Mouse (Mus musculus) kidney, adult 2 months (tissue): Measurements from ENCODE around the gene Per1. TPM values are rescaled to one million over a fixed set of nuclear protein-coding genes. Genes with fewer than 3 reads are reported as not detected.
A peak's percentile ranks its signal among the peaks of the same experiment; 100 is the strongest.

Experiments used
- DNase-seq: peaks from one replicate; pipeline ENCODE4 v3.0.0; 2021
- H3K27ac ChIP-seq: fragments of 200-500 bp; 2 replicates; pipeline ENCODE4 v1.5.1; 2012; ENCODE audit warnings: low read depth, low read length, control low read depth, inconsistent platforms; ENCODE audit not compliant: insufficient read depth
- H3K27me3 ChIP-seq: fragments of 200-500 bp; replicated peaks from 2 replicates; pipeline ENCODE4 v1.6.1; 2012; ENCODE audit warnings: mild to moderate bottlenecking, moderate library complexity, low read length, inconsistent platforms; ENCODE audit not compliant: control insufficient read depth, insufficient read depth
- H3K36me3 ChIP-seq: fragments of 200-500 bp; 2 replicates; pipeline ENCODE4 v1.6.1; 2012; ENCODE audit warnings: mild to moderate bottlenecking, moderate library complexity, low read length, inconsistent platforms; ENCODE audit not compliant: control insufficient read depth, insufficient read depth
- H3K4me1 ChIP-seq: fragments of 200-500 bp; 2 replicates; pipeline ENCODE4 v1.6.1; 2011; ENCODE audit warnings: low read length; ENCODE audit not compliant: control insufficient read depth, insufficient read depth
- H3K4me3 ChIP-seq: fragments of 200-500 bp; 2 replicates; pipeline ENCODE4 v1.5.1; 2011; ENCODE audit warnings: mild to moderate bottlenecking, low read depth, low read length, control low read depth; ENCODE audit not compliant: insufficient read depth
- CTCF ChIP-seq: fragments of 200-500 bp; conservative IDR thresholded peaks from 2 replicates; pipeline ENCODE4 v1.5.1; 2011; ENCODE audit warnings: low read depth, mild to moderate bottlenecking, control low read depth, low read length, moderate library complexity, mixed read lengths; ENCODE audit not compliant: insufficient read depth, insufficient read length
- POLR2A ChIP-seq: fragments of 200-500 bp; IDR thresholded peaks from one replicate; pipeline ENCODE4 v1.6.1; 2011; ENCODE audit warnings: low read depth, low read length, control low read depth
- WGBS: fragments of 180-500 bp; shearing (Covaris S2); methylation state at CpG from one replicate; pipeline ENCODE4 v1.1.7; 2018; 5-methylcytosine and 5-hydroxymethylcytosine counted together
- polyA plus RNA-seq: library from polyadenylated mRNA; depleted of rRNA; stranded (reverse); fragments of >200 nt; gene quantifications from 2 replicates; pipeline ENCODE4 v1.2.3, GENCODE M21; 2012

Per1 gene
- polyA plus RNA-seq, 1 experiment = 13.5 TPM

DNA sequence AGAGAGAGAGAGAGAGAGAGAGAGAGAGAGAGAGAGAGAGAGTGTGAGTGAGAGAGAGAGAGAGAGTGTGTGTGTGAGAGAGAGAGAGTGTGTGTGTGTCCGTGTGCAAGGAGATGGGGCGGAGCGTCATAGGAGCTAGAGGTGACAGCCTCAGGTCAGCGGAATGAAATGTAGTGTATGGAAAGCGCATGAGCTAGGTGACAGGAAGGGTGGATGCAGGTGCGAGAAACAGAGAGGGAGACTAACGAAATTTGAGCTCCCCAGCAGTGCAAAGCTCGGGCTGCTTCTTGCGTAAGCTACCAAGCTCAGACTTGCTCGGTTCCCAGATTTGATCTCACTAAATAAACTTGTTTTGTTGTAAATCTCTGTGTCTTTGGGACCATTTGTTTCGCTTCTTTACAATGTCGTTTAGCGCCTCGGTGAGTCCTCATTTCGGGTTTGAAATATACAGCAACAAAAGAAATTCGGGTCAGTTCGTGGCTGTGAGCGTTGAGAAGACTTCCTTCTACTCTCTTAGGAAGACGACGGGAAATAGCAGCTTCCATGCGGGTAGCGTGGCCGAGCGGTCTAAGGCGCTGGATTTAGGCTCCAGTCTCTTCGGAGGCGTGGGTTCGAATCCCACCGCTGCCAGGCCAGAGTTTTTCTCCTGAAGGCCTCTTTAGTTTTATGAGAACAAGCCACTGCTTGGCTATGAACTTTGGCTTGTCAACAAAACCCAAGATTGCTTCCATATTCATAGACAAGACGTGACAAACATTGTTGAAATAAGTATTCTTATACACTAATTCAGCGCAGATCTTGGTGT, 28.9 kb downstream of the Per1 start:
- DNase-seq = peak; percentile 96
- Histone ChIP-seq H3K4me3 (peak overlapping the region; percentile 62), H3K36me3 (no peaks in the 10 kb centered on the region), H3K27ac (peak overlapping the region; percentile 40), H3K4me1 (peaks cover 4% of the 10 kb centered on the region; the same call in 1 of the 2 replicates), H3K27me3 (no peaks in the 10 kb centered on the region)
- under 1% methylated on average over 31 of the region's 31 CpGs for WGBS
- TF ChIP-seq POLR2A (no peak), CTCF (0 out of 2 replicates have a peak, but pooled peaks have one; percentile 2)

DNA sequence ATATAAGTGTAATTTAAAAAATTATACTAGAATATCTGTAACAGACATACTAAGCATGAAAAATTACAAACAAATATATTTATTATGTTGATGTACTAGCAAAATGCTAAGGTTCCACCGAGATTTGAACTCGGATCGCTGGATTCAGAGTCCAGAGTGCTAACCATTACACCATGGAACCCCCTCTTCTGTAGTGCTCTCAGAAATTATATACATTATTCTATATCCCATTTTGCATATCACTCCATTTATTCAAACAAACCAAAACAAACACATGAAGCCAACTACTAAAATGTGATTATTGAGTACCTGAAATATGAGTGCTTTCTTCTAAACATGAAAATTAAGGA, 29.5 kb downstream of the Per1 start:
- DNase-seq = peak; percentile 80
- no peak overlapping the region for H3K27ac ChIP-seq
- no peak overlapping the region for H3K4me3 ChIP-seq

DNA sequence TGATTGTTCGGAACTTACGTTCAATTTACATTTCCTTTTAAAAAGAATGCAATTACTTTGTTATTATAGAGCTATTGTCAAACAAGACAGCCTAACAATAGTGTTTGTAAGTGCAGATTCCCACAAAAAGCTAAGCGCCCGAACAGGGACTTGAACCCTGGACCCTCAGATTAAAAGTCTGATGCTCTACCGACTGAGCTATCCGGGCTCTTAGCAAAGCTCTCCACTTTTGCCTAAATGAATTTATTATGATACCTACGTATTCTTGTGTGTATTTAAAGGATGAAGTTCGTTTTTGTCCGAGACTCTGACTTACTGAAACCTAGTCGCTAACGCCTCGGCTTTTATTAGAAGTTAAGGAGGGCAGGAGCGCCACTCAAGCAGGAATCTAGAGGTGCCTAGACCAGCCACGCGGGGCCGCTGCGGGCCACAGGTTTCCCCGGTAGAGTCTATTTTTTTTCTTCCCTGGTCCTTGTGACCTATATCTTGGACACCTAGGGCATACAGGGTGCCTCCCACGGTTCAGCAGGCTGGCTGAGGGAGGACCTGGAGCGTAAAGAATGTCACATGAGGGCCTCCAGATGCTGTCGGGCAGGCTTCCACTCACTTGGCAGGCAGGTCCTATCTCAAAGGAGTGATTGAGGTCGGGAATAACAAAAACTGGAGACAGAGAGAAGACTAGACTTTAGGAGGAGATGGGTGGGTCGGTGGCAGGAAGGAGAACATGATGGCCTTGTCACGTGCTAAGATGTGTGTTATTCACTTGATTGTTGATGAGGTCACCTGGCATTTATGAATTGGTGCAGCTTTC, 30.2 kb downstream of the Per1 start:
- Histone ChIP-seq H3K36me3 (no peaks in the 10 kb centered on the region), H3K4me1 (no peaks in the 10 kb centered on the region; the same call in 1 of the 2 replicates), H3K27ac (peak overlapping the region; percentile 6; the same call in 1 of the 2 replicates), H3K4me3 (peak overlapping the region; percentile 58), H3K27me3 (no peaks in the 10 kb centered on the region)
- peak; percentile 94 for DNase-seq
- TF ChIP-seq CTCF (peak; percentile 52; the same call in 1 of the 2 replicates), POLR2A (no peak)
- under 1% methylated on average over 24 of the region's 24 CpGs for WGBS

More for the DNA sequence above, 29.5 kb downstream of the Per1 start:
- under 1% methylated on average over 3 of the region's 3 CpGs for WGBS
- no peaks in the 10 kb centered on the region for H3K27me3 ChIP-seq
- TF ChIP-seq CTCF (no peak), POLR2A (no peak)
- no peaks in the 10 kb centered on the region for H3K36me3 ChIP-seq
- no peaks in the 10 kb centered on the region; the same call in 1 of the 2 replicates for H3K4me1 ChIP-seq

GRCm38 (mm10) chr11:69125852-69125918, 30.7 kb downstream of the Per1 start, which contains the start of gene Aloxe3:
Aloxe3 (plus strand) TSS chr11:69125896.
- Histone ChIP-seq H3K27me3 (no peaks in the 10 kb centered on the region), H3K4me3 (peak within 1 kb of the TSS; percentile 58), H3K36me3 (no peaks in the 10 kb centered on the region), H3K27ac (peak within 1 kb of the TSS; percentile 6; the same call in 1 of the 2 replicates), H3K4me1 (no peaks in the 10 kb centered on the region; the same call in 1 of the 2 replicates)
- DNase-seq = no peak
- TF ChIP-seq POLR2A = no peak
- TF ChIP-seq CTCF = no peak
- 4% methylated on average over 3 of the region's 3 CpGs for WGBS

DNA sequence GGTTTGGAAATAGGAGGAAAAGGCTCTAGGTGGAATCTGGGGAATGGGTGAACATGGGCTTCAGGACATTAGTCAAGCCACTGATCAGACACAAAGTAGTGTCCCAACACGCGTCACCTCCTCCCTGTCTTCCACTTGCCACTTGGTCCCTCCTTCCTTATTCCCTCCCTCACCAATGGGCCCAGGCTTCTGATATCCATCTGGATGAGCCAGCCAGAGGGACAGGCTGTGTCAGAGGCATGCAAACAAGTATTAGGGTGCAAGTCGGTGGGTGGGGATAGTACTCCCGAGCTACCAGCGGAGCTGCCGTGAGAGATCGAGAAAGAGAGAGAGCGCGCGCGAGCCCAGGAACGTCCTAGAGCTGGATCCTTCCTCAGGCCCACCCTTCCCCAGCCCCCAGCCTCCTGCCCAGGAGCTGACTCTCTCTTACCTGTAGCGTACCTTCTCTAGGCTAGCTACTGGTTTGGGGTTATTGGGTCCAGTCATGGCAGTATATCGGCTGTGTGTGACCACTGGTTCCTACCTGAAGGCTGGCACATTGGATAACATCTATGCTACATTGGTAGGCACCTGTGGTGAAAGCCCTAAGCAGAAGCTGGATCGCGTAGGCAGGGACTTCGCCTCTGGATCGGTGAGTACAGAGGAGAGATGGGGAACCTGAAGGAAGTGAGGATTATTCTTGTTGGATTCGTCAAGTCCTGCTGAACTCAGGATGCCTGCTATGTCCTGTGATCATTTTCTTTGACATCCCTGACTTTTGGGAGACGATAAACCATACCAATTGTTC, 31.1 kb downstream of the Per1 start:
- no peaks in the 10 kb centered on the region for H3K27me3 ChIP-seq
- no peak for DNase-seq
- WGBS = 35% methylated on average over 20 of the region's 20 CpGs
- H3K4me3 ChIP-seq = peak overlapping the region; percentile 58
- no peaks in the 10 kb centered on the region; the same call in 1 of the 2 replicates for H3K4me1 ChIP-seq
- H3K36me3 ChIP-seq = no peaks in the 10 kb centered on the region
- no peak overlapping the region for H3K27ac ChIP-seq
- no peak for TF ChIP-seq CTCF
- TF ChIP-seq POLR2A = no peak

DNA sequence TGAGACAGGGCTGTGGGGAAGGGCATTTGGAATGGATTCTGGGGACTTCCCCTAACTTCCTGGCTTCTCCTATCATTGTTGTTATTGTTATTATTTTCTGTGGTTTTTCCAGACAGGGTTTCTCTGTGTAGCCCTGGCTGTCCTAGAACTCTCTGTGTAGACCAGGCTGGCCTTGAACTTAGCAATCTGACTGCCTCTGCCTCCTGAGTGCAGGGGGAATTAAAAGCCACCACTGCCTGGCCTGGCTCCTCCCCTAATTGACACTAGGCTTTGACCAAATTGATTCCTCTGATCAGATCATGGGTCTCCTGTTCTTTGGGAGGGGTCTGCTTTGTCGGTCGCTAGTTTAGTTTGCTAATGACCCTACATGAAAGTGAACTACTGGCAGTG, 31.7 kb downstream of the Per1 start:
- Histone ChIP-seq H3K4me3 (no peak overlapping the region), H3K36me3 (no peaks in the 10 kb centered on the region), H3K27ac (no peak overlapping the region), H3K27me3 (no peaks in the 10 kb centered on the region), H3K4me1 (no peaks in the 10 kb centered on the region; the same call in 1 of the 2 replicates)
- TF ChIP-seq CTCF = no peak
- TF ChIP-seq POLR2A = no peak
- DNase-seq = no peak
- WGBS = 66% methylated on average over 2 of the region's 2 CpGs
